In the genomic region with DNA sequence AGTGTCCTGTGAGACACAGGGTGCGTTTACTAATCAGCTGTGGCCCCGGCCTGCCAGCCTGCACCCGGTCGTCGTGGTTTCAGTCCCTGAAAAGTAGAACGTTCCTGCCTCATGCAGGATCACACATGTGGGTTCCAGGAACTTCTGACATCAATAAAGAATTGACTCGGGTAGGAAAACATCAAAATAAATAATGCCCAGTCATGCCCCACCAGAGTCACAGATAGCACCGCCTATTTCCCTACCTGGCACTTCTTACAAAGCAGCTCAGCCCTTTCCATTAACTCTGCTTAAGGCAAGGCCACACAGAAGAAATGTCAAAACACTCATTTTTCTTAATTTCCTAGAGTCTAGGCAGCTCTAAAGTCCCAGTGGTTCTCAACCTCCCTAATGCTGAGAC, we compare ENCODE assay signal across 26 mouse cellular contexts. TPM values are rescaled to one million over a fixed set of nuclear protein-coding genes. Genes with fewer than 3 reads are reported as not detected.
DNase-seq lines count a peak whose midpoint lies in the region; ATAC-seq and TF ChIP-seq lines count a peak whose summit lies in the region.
"Had no signal": no experiment of that assay in that cellular context is flagged by ENCODE, and none has a peak within 500 bp of the region (broad histone marks: within the 10 kb centered on the region; RNA-seq: fewer than 3 reads in every experiment).

No protein-coding gene starts in this region.

- H3K4me2 ChIP-seq in kidney, embryonic 16.5 days (replicated peaks; ENCODE audit: low read depth, low read length), result no peak overlapping the region
- H3K4me2 ChIP-seq: embryonic facial prominence, embryonic 12.5 days; embryonic facial prominence, embryonic 15.5 days; heart, embryonic 11.5 days; hindbrain, embryonic 13.5 days had no signal

- peak overlapping the region; percentile 35; the same call in 1 of the 2 replicates for H3K27ac ChIP-seq in kidney, adult 2 months (ENCODE audit: insufficient read depth, low read depth, low read length)
- H3K27ac ChIP-seq in kidney, embryonic 16.5 days (ENCODE audit: low read length), result no peak overlapping the region
- H3K27ac ChIP-seq: embryonic facial prominence, embryonic 12.5 days; embryonic facial prominence, embryonic 15.5 days; hindbrain, embryonic 10.5 days; hindbrain, embryonic 13.5 days had no signal

- H3K9ac ChIP-seq in kidney, embryonic 16.5 days (replicated peaks; ENCODE audit: low read length), result no peak overlapping the region
- H3K9ac ChIP-seq: embryonic facial prominence, embryonic 12.5 days; embryonic facial prominence, embryonic 15.5 days; forebrain, postnatal 0 days; hindbrain, embryonic 13.5 days had no signal

- no peak overlapping the region for H3K4me3 ChIP-seq in kidney, adult 2 months (ENCODE audit: insufficient read depth, low read depth, low read length)
- no peak overlapping the region for H3K4me3 ChIP-seq in kidney, embryonic 16.5 days (ENCODE audit: low read length)
- H3K4me3 ChIP-seq in G1E (ENCODE audit: low read depth, low read length), result no peak overlapping the region
- H3K4me3 ChIP-seq: embryonic facial prominence, embryonic 12.5 days; embryonic facial prominence, embryonic 15.5 days; heart, adult 2 months; hindbrain, embryonic 10.5 days; hindbrain, embryonic 13.5 days had no signal

- no peaks in the 10 kb centered on the region; the same call in 1 of the 2 replicates for H3K9me3 ChIP-seq in kidney, embryonic 16.5 days (ENCODE audit: low read length)
- no peaks in the 10 kb centered on the region for H3K9me3 ChIP-seq in G1E (replicated peaks)
- H3K9me3 ChIP-seq: embryonic facial prominence, embryonic 12.5 days; embryonic facial prominence, embryonic 15.5 days; hindbrain, embryonic 10.5 days; hindbrain, embryonic 13.5 days had no signal

- H3K36me3 ChIP-seq in kidney, adult 2 months (ENCODE audit: control insufficient read depth, insufficient read depth, low read length), result no peaks in the 10 kb centered on the region
- no peaks in the 10 kb centered on the region for H3K36me3 ChIP-seq in kidney, embryonic 16.5 days (ENCODE audit: insufficient read depth, low read length)
- H3K36me3 ChIP-seq in G1E (replicated peaks), result peaks cover 7% of the 10 kb centered on the region
- H3K36me3 ChIP-seq: embryonic facial prominence, embryonic 12.5 days; embryonic facial prominence, embryonic 15.5 days; hindbrain, embryonic 10.5 days; hindbrain, embryonic 13.5 days had no signal

- no peak for ATAC-seq in kidney, embryonic 16.5 days (ENCODE audit: low FRiP score, low TSS enrichment)
- peak; percentile 22; the same call in 1 of the 2 replicates for ATAC-seq in G1E (ENCODE audit: extremely low read depth, insufficient number of reproducible peaks, low FRiP score, poor library complexity, severe bottlenecking)
- peak; percentile 47 to 60 for ATAC-seq in hematopoietic stem cell, adult 5-6 weeks (replicated peaks in 1 of 2; ENCODE audit: insufficient read depth in 1 of 2, low FRiP score in 2 of 2, low TSS enrichment in 1 of 2, low read depth in 1 of 2, poor library complexity in 2 of 2, severe bottlenecking in 2 of 2)
- ATAC-seq in granulocyte monocyte progenitor cell, adult 5-6 weeks (replicated peaks; ENCODE audit: poor library complexity, severe bottlenecking), result no peak
- ATAC-seq: forebrain, embryonic 14.5 days; forebrain, postnatal 0 days; hindbrain, embryonic 16.5 days; inflammation-experienced regulatory T-cells, adult 6 months; intestine, postnatal 0 days; Patski had no signal

- DNase-seq in kidney, adult 2 months, result peak; percentile 43
- peak; percentile 17 for DNase-seq in 3134 (ENCODE audit: extremely low read depth, insufficient read length, low spot score)
- no peak for DNase-seq in G1E (ENCODE audit: low spot score)
- no peak for DNase-seq in layer of hippocampus, adult 18-20 months (ENCODE audit: low spot score in 2 of 2)
- no peak for DNase-seq in adrenal gland, postnatal 25 days
- DNase-seq: adrenal gland, postnatal 10 days; cerebellum, adult 11-12 months; cerebellum, adult 8-10 months; cerebellum, postnatal 14 days; forebrain, postnatal 0 days; gastrocnemius, postnatal 14 days; heart, adult 2 months; kidney, adult 8-10 months had no signal

- no peak for TF ChIP-seq CTCF in kidney, adult 2 months (conservative IDR thresholded peaks at IDR 0.05; ENCODE audit: insufficient read depth, insufficient read length, low read depth, low read length)
- no peak for TF ChIP-seq CTCF in G1E (IDR thresholded peaks at IDR 0.05; ENCODE audit: low read depth, low read length)

- 39% methylated on average over 8 of the region's 8 CpGs for WGBS in kidney, adult 2 months
- 66% methylated on average over 8 of the region's 8 CpGs for WGBS in kidney, embryonic 16.5 days

- TF ChIP-seq POLR2A in kidney, adult 2 months (IDR thresholded peaks at IDR 0.05; ENCODE audit: low read depth, low read length), result no peak

- peaks cover 26% of the 10 kb centered on the region for H3K4me1 ChIP-seq in kidney, adult 2 months (ENCODE audit: control insufficient read depth, insufficient read depth, low read length)
- H3K4me1 ChIP-seq in kidney, embryonic 16.5 days (ENCODE audit: insufficient read depth, low read length), result peaks cover 42% of the 10 kb centered on the region
- H3K4me1 ChIP-seq in G1E (ENCODE audit: insufficient read depth, low read depth, low read length), result peaks cover 67% of the 10 kb centered on the region

- no peaks in the 10 kb centered on the region for H3K27me3 ChIP-seq in kidney, adult 2 months (replicated peaks; ENCODE audit: control insufficient read depth, insufficient read depth, low read length)
- H3K27me3 ChIP-seq in kidney, embryonic 16.5 days (ENCODE audit: insufficient read depth, low read length), result no peaks in the 10 kb centered on the region
- peaks cover 5% of the 10 kb centered on the region; the same call in 1 of the 2 replicates for H3K27me3 ChIP-seq in G1E (ENCODE audit: insufficient read depth, low read length)
- H3K27me3 ChIP-seq: embryonic facial prominence, embryonic 12.5 days; embryonic facial prominence, embryonic 15.5 days; hindbrain, embryonic 13.5 days; Patski had no signal

RNA-seq across cellular contexts. Expression of gene Rapgef2, which starts 44.0 kb away (rescaled TPM):
- polyA plus RNA-seq in kidney, adult 2 months (2012; rRNA removed), result 7.6 and 8.0 TPM in 2 replicates
- 4.0 and 4.9 TPM in 2 replicates for polyA plus RNA-seq in kidney, embryonic 16.5 days (2015; fragmentation: Nextera tagmentation; extraction: Ambion mirVana)
- total RNA-seq in G1E (2014; fragmentation: Nextera tagmentation) (18.7 and 19.7 TPM in 2 replicates), G1E (2017) (21.7 and 22.1 TPM in 2 replicates)
- polyA plus RNA-seq in G1E (2012), result 2.8 and 2.9 TPM in 2 replicates
- 18.5 and 20.2 TPM in 2 replicates for total RNA-seq in hematopoietic stem cell, adult 5-6 weeks (2017)
- 100 to 1,000 TPM; 158 to 163 TPM for total RNA-seq in layer of hippocampus, adult 18-20 months (2021)
- 25.9 and 27.8 TPM in 2 replicates for total RNA-seq in adrenal gland, postnatal 25 days (2021)
- 17.4 and 19.4 TPM in 2 replicates for total RNA-seq in granulocyte monocyte progenitor cell, adult 5-6 weeks (2014; fragmentation: Nextera tagmentation)
- 15.5 and 21.0 TPM in 2 replicates for total RNA-seq in granulocyte monocyte progenitor cell, adult 5-6 weeks (2017)

Comparison
In these comparisons a context has a peak if more than half of its experiments do, and no peak if none do; other contexts are left out.
1. DNase-seq: peak in kidney, adult 2 months (single experiment) and 3134 (single experiment); none in G1E (single experiment), layer of hippocampus, adult 18-20 months (0 of 2) and adrenal gland, postnatal 25 days (single experiment).
2. ATAC-seq: peak in G1E (single experiment) and hematopoietic stem cell, adult 5-6 weeks (2 of 2); none in kidney, embryonic 16.5 days (single experiment) and granulocyte monocyte progenitor cell, adult 5-6 weeks (single experiment).